Mouse (Mus musculus) lung, embryonic 16.5 days (tissue): Measurements from ENCODE around the gene Atrip. TPM values are rescaled to one million over a fixed set of nuclear protein-coding genes. Genes with fewer than 3 reads are reported as not detected.

Experiments used
- ATAC-seq: fragments of 200-750 bp; cut with Nextera tagmentation; 2 replicates; pipeline ENCODE4 v1.8.0; 2017; ENCODE audit warnings: low read depth, mild to moderate bottlenecking, moderate library complexity
- H3K27ac ChIP-seq: fragments of 300-500 bp; sonication (generic); 2 replicates; pipeline ENCODE4 v1.5.1; 2014; ENCODE audit warnings: mild to moderate bottlenecking, control low read depth, low read length
- H3K27me3 ChIP-seq: fragments of 300-500 bp; sonication (generic); 2 replicates; pipeline ENCODE4 v1.6.1; 2014; ENCODE audit warnings: low read depth, low read length, mixed read lengths; ENCODE audit not compliant: control insufficient read depth, insufficient read depth
- H3K36me3 ChIP-seq: fragments of 300-500 bp; sonication (generic); 2 replicates; pipeline ENCODE4 v1.6.1; 2014; ENCODE audit warnings: low read length; ENCODE audit not compliant: control insufficient read depth, insufficient read depth
- H3K4me1 ChIP-seq: fragments of 300-500 bp; sonication (generic); replicated peaks from 2 replicates; pipeline ENCODE4 v1.6.1; 2014; ENCODE audit warnings: low read length, mixed read lengths; ENCODE audit not compliant: control insufficient read depth, insufficient read depth
- H3K4me2 ChIP-seq: fragments of 300-500 bp; sonication (generic); 2 replicates; pipeline ENCODE4 v1.6.1; 2014; ENCODE audit warnings: low read depth, low read length, control low read depth
- H3K4me3 ChIP-seq: fragments of 300-500 bp; sonication (generic); 2 replicates; pipeline ENCODE4 v1.5.1; 2014; ENCODE audit warnings: mild to moderate bottlenecking, low read length, control low read depth
- H3K9ac ChIP-seq: fragments of 300-500 bp; sonication (generic); 2 replicates; pipeline ENCODE4 v1.6.1; 2014; ENCODE audit warnings: low read length, control low read depth
- H3K9me3 ChIP-seq: fragments of 300-500 bp; sonication (generic); 2 replicates; pipeline ENCODE4 v1.6.1; 2016; ENCODE audit warnings: low read length; ENCODE audit not compliant: control insufficient read depth
- WGBS: fragments of 180-500 bp; shearing (Covaris S2); extraction: QIAGEN DNeasy Blood & Tissue Kit; methylation state at CpG from one replicate; pipeline ENCODE4 v1.1.7; 2014; 5-methylcytosine and 5-hydroxymethylcytosine counted together
- polyA plus RNA-seq: library from polyadenylated mRNA; unstranded; fragments of >200 nt; fragmentation: Nextera tagmentation; extraction: Ambion mirVana; gene quantifications from 2 replicates; pipeline ENCODE4 v1.2.1, GENCODE M21; 2015

The Atrip gene
- polyA plus RNA-seq, 1 experiment from 2014 or later: 24.7 TPM

DNA sequence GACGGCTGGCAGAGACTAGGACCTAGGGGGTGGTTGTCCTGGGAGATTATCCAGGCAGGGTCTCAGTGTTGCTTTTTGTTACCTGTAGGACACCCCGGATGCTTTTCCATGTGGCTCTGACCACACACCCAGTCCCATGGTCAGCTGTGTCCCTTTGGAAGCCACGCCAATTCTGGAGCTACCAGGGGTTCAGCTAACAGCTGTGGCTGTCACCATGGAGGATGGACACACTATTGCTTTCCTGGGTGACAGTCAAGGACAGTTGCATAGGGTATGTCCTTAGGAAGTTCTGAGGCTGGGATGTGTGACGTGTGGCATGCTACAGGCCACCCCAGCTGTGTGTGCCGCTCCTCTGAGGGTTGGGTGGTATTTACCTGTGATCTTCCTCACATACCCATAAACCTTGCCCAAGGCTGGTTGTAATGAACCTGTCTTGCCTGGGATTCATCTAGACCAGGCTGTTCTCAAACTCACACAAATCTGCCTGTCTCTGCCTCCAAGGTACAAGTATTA lies 28.1 kb upstream of the Atrip start:
- ATAC-seq: no peak
- Histone ChIP-seq H3K36me3 (peaks cover 35% of the 10 kb centered on the region), H3K27ac (no peak overlapping the region), H3K9ac (no peak overlapping the region), H3K9me3 (no peaks in the 10 kb centered on the region), H3K4me2 (no peak overlapping the region), H3K4me3 (no peak overlapping the region), H3K27me3 (no peaks in the 10 kb centered on the region), H3K4me1 (peaks cover 31% of the 10 kb centered on the region)
- WGBS: 90% methylated on average over 5 of the region's 5 CpGs

DNA sequence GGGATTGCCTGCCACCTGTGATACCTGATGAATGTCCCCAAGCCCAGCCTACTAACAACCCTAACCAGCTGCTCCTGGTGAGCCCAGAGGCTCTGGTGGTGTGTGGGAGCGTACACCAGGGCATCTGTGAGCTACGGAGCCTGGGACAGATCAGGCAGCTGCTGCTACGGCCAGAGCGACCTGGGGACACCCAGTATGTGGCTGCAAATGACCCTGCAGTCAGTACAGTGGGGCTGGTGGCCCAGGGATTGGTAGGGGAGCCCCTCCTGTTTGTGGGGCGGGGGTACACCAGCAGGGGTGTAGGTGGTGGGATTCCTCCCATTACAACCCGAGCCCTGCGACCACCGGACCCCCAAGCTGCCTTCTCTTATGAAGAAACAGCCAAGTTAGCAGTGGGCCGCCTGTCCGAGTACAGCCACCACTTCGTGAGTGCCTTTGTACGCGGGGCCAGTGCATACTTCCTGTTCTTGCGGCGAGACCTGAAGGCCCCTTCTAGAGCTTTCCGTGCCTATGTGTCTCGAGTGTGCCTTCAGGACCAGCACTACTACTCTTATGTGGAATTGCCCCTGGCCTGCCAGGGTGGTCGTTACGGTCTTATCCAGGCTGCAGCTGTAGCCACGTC lies 26.5 kb upstream of the Atrip start:
- Histone ChIP-seq H3K4me3 (no peak overlapping the region), H3K36me3 (peaks cover 22% of the 10 kb centered on the region), H3K27ac (no peak overlapping the region), H3K27me3 (no peaks in the 10 kb centered on the region), H3K9ac (no peak overlapping the region), H3K4me2 (no peak overlapping the region), H3K4me1 (peaks cover 40% of the 10 kb centered on the region), H3K9me3 (no peaks in the 10 kb centered on the region)
- WGBS: 76% methylated on average over 20 of the region's 20 CpGs
- no peak for ATAC-seq

GRCm38 (mm10) chr9:109098969-109099368 lies 25.0 kb upstream of the Atrip start:
- H3K4me2 ChIP-seq: peak overlapping the region; percentile 87
- peak overlapping the region; percentile 99 for H3K27ac ChIP-seq
- peak; percentile 57 for ATAC-seq
- no peaks in the 10 kb centered on the region for H3K9me3 ChIP-seq
- H3K27me3 ChIP-seq: no peaks in the 10 kb centered on the region
- 17% methylated on average over 6 of the region's 6 CpGs for WGBS
- H3K9ac ChIP-seq: peak overlapping the region; percentile 97
- H3K4me3 ChIP-seq: peak overlapping the region; percentile 12; the same call in 1 of the 2 replicates
- peaks cover 15% of the 10 kb centered on the region for H3K36me3 ChIP-seq
- H3K4me1 ChIP-seq: peaks cover 46% of the 10 kb centered on the region

DNA sequence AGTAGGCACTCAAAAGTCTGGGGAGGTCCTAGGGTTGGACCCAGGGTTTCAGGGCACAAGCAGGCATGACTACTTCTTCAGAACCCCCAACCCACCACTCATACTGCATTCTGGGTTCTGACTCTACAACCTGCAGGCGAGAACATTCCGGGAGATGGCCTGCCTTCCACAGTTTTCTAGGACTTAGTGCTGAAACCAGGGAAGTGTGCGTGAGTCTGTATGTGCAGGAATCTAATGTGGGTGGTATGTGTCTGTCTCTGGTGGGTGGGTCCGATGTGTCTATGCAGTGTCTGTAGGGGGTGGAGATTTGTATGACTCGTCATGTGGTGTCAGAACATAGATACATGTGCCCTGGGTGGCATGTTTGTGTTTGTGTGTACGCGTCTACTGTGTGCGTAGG lies 24.4 kb upstream of the Atrip start:
- Histone ChIP-seq H3K36me3 (peaks cover 13% of the 10 kb centered on the region), H3K9me3 (no peaks in the 10 kb centered on the region), H3K27me3 (no peaks in the 10 kb centered on the region), H3K4me1 (peaks cover 52% of the 10 kb centered on the region), H3K9ac (peak overlapping the region; percentile 97), H3K4me3 (peak overlapping the region; percentile 30; the same call in 1 of the 2 replicates), H3K27ac (peak overlapping the region; percentile 99), H3K4me2 (peak overlapping the region; percentile 87)
- no peak for ATAC-seq
- 65% methylated on average over 8 of the region's 8 CpGs for WGBS

GRCm38 (mm10) chr9:109097831-109098230 lies 23.9 kb upstream of the Atrip start:
- Histone ChIP-seq H3K9me3 (no peaks in the 10 kb centered on the region), H3K4me1 (peaks cover 58% of the 10 kb centered on the region), H3K4me2 (peak overlapping the region; percentile 87), H3K9ac (peak overlapping the region; percentile 97), H3K36me3 (peaks cover 13% of the 10 kb centered on the region), H3K4me3 (peak overlapping the region; percentile 30), H3K27me3 (no peaks in the 10 kb centered on the region), H3K27ac (peak overlapping the region; percentile 99)
- ATAC-seq: no peak
- WGBS: 43% methylated on average over 5 of the region's 5 CpGs

DNA sequence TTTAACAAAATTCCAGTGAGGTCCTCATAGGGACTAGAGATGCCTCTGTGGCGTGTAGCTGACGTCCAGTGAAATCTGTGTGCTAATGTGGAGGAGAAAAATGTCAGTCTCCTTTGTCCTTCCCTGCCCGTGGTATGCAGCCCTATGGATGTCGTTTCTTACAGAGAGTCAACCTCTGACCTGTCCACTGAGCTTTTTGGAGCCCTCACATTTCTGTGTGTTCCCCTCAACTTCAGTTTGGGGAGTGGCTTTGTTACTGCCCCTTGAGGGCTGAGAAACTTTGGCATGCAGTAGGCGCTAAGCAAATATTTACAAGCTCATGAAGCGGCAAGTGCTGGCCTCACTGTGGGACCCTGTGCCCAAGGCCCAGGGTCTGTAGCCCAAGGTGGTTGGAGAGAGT lies 23.4 kb upstream of the Atrip start:
- Histone ChIP-seq H3K4me3 (peak overlapping the region; percentile 86), H3K4me2 (peak overlapping the region; percentile 87), H3K4me1 (peaks cover 59% of the 10 kb centered on the region), H3K27ac (peak overlapping the region; percentile 99), H3K9me3 (no peaks in the 10 kb centered on the region), H3K9ac (peak overlapping the region; percentile 97), H3K36me3 (peaks cover 9% of the 10 kb centered on the region), H3K27me3 (no peaks in the 10 kb centered on the region)
- no peak for ATAC-seq
- 18% methylated on average over 6 of the region's 6 CpGs for WGBS

DNA sequence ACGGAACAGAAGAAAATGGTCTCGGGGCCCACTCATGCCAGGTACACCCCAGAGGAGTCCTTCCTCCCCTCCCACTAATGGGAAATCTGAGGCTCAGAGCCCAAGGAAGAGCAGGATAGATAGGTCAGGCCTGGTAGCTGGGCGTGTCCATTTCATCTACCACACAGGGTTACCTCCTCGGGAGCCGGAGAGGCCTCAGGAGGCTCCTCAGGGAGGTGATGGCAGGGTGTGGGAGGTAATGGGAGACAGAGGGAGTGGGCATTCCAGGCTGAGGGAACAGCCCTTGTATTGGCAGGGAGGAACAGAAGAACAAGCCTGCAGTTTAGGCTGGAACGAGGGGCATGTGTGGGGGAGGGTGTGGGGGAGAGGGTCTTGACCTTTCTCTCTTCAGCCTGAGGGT lies 22.9 kb upstream of the Atrip start:
- Histone ChIP-seq H3K9me3 (no peaks in the 10 kb centered on the region), H3K36me3 (peaks cover 9% of the 10 kb centered on the region), H3K9ac (peak overlapping the region; percentile 97), H3K4me2 (peak overlapping the region; percentile 87), H3K4me1 (peaks cover 59% of the 10 kb centered on the region), H3K27me3 (no peaks in the 10 kb centered on the region), H3K27ac (peak overlapping the region; percentile 99), H3K4me3 (peak overlapping the region; percentile 86)
- no peak for ATAC-seq
- WGBS: 20% methylated on average over 6 of the region's 6 CpGs

GRCm38 (mm10) chr9:109096251-109096661 lies 22.3 kb upstream of the Atrip start:
- Histone ChIP-seq H3K36me3 (peaks cover 12% of the 10 kb centered on the region), H3K27me3 (no peaks in the 10 kb centered on the region), H3K4me2 (peak overlapping the region; percentile 87), H3K4me1 (peaks cover 59% of the 10 kb centered on the region), H3K9ac (peak overlapping the region; percentile 97), H3K4me3 (peak overlapping the region; percentile 86), H3K27ac (peak overlapping the region; percentile 99), H3K9me3 (no peaks in the 10 kb centered on the region)
- ATAC-seq: no peak
- 19% methylated on average over 9 of the region's 9 CpGs for WGBS

DNA sequence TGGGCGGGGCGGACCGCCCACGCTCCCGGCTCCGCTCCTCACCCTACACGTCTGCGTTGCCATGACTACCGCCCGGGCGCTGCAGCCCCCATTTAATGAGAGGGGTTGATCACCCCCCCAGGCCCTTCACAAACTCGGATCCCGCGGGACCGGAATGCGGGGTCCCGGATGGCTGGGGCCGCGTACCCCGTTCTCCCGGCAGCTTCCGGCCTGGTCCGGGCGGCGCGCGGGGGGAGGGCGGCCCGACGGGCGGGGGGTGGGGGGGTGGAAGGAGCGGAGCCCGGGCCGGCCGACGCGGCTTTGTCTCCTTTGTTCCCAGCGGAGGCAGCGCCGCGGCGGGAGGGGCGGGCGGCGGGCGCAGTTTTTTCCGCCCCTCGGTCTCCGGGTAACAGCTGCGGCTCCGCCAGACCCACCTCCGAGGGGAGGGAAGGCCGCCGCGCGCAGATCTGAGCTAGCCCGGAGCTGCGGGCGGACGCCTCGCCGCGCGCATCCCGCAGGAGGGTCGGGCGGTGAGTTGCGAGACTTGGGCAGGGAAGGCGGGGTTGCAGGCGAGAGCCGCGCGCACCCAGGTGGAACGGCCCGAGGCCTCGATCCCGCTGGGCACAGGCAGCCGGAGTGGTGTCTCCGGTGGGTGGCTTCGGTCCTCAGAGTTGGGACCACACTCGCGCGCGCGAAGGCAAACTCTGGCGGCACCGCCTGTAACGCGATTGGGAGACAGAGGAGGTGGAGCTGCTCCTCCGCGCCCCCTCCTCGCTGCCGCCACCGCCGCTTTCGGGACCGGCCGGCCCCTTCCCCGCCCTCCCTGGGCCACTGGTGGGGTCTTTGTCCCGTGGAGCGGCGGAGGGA lies 21.4 kb upstream of the Atrip start, which contains the start of gene Plxnb1:
Plxnb1 (plus strand) TSS at position 253 of the 846 bp plus-strand sequence.
- ATAC-seq: peak; percentile 48
- 0% methylated on average over 65 of the region's 102 CpGs for WGBS

More for the DNA sequence above, 21.4 kb upstream of the Atrip start, which contains the start of gene Plxnb1:
- H3K4me3 ChIP-seq: peak within 1 kb of the TSS; percentile 86
- H3K4me1 ChIP-seq: peaks cover 59% of the 10 kb centered on the region
- peak within 1 kb of the TSS; percentile 87 for H3K4me2 ChIP-seq
- peak within 1 kb of the TSS; percentile 99 for H3K27ac ChIP-seq
- H3K36me3 ChIP-seq: peaks cover 8% of the 10 kb centered on the region
- peak within 1 kb of the TSS; percentile 97 for H3K9ac ChIP-seq
- no peaks in the 10 kb centered on the region for H3K9me3 ChIP-seq
- H3K27me3 ChIP-seq: no peaks in the 10 kb centered on the region
